Mouse (Mus musculus) embryonic facial prominence, embryonic 15.5 days (tissue): ENCODE results near the gene 4930402H24Rik. TPM values are rescaled to one million over a fixed set of nuclear protein-coding genes. Genes with fewer than 3 reads are reported as not detected.
A peak's percentile ranks its signal among the peaks of the same experiment; 100 is the strongest.

Source experiments
- ATAC-seq: fragments of 200-750 bp; cut with Nextera tagmentation; 2 replicates; pipeline ENCODE4 v1.8.0; 2017; ENCODE audit warnings: low read depth, moderate TSS enrichment; ENCODE audit not compliant: insufficient number of reproducible peaks, low FRiP score, low TSS enrichment
- H3K27ac ChIP-seq: fragments of 300-500 bp; sonication (generic); replicated peaks from 2 replicates; pipeline ENCODE4 v1.5.1; 2015; ENCODE audit warnings: mild to moderate bottlenecking, inconsistent platforms
- H3K27me3 ChIP-seq: fragments of 300-500 bp; sonication (generic); 2 replicates; pipeline ENCODE4 v1.6.1; 2015; ENCODE audit warnings: inconsistent platforms
- H3K36me3 ChIP-seq: fragments of 300-500 bp; sonication (generic); 2 replicates; pipeline ENCODE4 v1.6.1; 2015; ENCODE audit warnings: mild to moderate bottlenecking, inconsistent platforms
- H3K4me1 ChIP-seq: fragments of 300-500 bp; sonication (generic); 2 replicates; pipeline ENCODE4 v1.6.1; 2015; ENCODE audit warnings: inconsistent platforms
- H3K4me2 ChIP-seq: fragments of 300-500 bp; sonication (generic); replicated peaks from 2 replicates; pipeline ENCODE4 v1.6.1; 2015; ENCODE audit warnings: mild to moderate bottlenecking, inconsistent platforms
- H3K4me3 ChIP-seq: fragments of 300-500 bp; sonication (generic); replicated peaks from 2 replicates; pipeline ENCODE4 v1.5.1; 2015; ENCODE audit warnings: mild to moderate bottlenecking, inconsistent platforms
- H3K9ac ChIP-seq: fragments of 300-500 bp; sonication (generic); 2 replicates; pipeline ENCODE4 v1.6.1; 2015; ENCODE audit warnings: inconsistent platforms
- H3K9me3 ChIP-seq: fragments of 300-500 bp; sonication (generic); replicated peaks from 2 replicates; pipeline ENCODE4 v1.6.1; 2016; ENCODE audit warnings: inconsistent platforms
- WGBS: fragments of 180-500 bp; shearing (Covaris S2); methylation state at CpG from one replicate; pipeline ENCODE4 v1.1.7; 2015; 5-methylcytosine and 5-hydroxymethylcytosine counted together
- polyA plus RNA-seq: library from polyadenylated mRNA; unstranded; fragments of >200 nt; fragmentation: Nextera tagmentation; extraction: Ambion mirVana; gene quantifications from 2 replicates; pipeline ENCODE4 v1.2.1, GENCODE M21; 2015

The 4930402H24Rik gene
- polyA plus RNA-seq, 1 experiment from 2014 or later: 35.7 TPM

DNA sequence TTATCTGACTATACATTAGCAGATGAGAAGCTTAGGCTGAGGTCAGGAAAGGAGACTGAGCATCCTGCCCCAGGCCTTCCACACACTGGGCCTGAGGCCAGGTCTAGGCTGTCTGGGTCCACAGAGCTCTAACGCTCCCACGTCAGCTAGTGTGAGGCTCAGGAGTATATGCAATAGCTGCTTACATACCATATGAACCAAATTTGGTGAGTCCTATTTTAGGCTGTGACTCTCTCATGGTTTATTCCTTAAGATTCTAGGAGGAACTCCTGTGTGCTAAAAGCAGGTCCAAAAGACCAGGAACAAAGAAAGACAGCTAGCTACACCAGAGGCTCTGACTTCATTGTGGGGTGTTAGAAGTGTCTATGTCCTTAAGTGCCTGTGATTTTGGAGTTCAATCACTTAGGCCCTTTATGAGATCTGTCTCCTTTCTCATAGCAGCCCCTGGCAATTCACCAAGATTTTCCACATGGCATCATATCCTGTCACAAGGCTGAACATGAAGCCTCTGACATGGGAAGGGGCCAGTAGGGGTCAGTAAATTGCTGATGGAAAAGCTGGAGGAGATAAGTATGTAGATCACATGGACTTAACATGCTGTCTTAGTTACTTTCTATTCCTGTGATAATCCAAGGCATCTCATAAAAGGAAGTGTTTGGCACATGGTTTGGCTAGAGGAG, 177.2 kb downstream of the 4930402H24Rik start:
- ATAC-seq: no peak
- H3K9ac ChIP-seq: no peak overlapping the region
- WGBS: 95% methylated on average over 2 of the region's 2 CpGs
- no peaks in the 10 kb centered on the region for H3K27me3 ChIP-seq
- H3K4me2 ChIP-seq: no peak overlapping the region
- peaks cover 89% of the 10 kb centered on the region for H3K36me3 ChIP-seq
- no peak overlapping the region for H3K27ac ChIP-seq
- no peaks in the 10 kb centered on the region for H3K4me1 ChIP-seq
- H3K4me3 ChIP-seq: no peak overlapping the region
- no peaks in the 10 kb centered on the region for H3K9me3 ChIP-seq

DNA sequence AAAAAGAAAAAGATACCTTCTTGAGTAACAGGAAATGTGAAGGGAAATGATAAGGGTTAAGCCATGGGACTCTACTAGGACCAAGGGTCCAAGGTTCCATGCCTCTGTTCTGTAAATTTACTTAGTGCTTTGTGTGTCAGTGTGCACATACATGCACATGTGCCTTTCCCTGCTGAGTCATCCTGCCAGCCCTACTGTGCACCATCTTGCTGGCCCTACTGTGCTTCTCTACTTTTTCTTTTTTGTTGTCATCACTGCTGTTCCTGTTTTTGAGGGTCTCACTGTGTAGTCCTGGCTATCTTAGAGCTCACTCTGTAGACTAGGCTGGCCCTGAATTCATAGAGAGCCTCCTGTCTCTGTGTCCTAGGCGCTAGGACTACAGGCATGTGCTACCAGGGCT, 178.5 kb downstream of the 4930402H24Rik start:
- Histone ChIP-seq H3K9me3 (no peaks in the 10 kb centered on the region), H3K4me3 (no peak overlapping the region), H3K27ac (no peak overlapping the region), H3K27me3 (no peaks in the 10 kb centered on the region), H3K36me3 (peaks cover 91% of the 10 kb centered on the region), H3K4me1 (no peaks in the 10 kb centered on the region), H3K4me2 (no peak overlapping the region), H3K9ac (no peak overlapping the region)
- WGBS: 90% methylated on average over 1 of the region's 1 CpGs
- ATAC-seq: no peak

DNA sequence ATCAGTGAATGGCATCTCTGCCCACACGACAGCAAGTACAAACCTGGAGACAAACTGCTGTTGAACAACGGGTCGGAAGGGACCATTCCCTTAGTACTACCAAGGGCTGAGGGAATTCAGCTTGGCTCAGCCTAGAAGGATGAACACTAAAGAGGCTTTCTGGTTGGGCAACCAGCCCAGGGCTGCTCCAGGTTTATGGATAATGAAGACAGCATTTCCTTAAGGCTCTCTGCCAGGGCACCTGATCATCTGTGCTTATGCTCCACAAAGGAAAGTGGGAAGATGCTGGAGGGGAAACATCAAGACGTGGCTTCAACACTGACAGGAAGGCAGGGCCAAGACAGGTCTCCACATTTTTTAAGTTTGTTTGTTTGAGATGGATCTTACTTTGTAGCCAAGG, 181.8 kb downstream of the 4930402H24Rik start:
- no peak overlapping the region for H3K4me3 ChIP-seq
- no peak overlapping the region for H3K4me2 ChIP-seq
- H3K9me3 ChIP-seq: no peaks in the 10 kb centered on the region
- no peaks in the 10 kb centered on the region for H3K4me1 ChIP-seq
- H3K27ac ChIP-seq: no peak overlapping the region
- WGBS: 74% methylated on average over 4 of the region's 4 CpGs
- H3K9ac ChIP-seq: no peak overlapping the region
- ATAC-seq: no peak
- H3K36me3 ChIP-seq: peaks cover 72% of the 10 kb centered on the region
- no peaks in the 10 kb centered on the region for H3K27me3 ChIP-seq

DNA sequence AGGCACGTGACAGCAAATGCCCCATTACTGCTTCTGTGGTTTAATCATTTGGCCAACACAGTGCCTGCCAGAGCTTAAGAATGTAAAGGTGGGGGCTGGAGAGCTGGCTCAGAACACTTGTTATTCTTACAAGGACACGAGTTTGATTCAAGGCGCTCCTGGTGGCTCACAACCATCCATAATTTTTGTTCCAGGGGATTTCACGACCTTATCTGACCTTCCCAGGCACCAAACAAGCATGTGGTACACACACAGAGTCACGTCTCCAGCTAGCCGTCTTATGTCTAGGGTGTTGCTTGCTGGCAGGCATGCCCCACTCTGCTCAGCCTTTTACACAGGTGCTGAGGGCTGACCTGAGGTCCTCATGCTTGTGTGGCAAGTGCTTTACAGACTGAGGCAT, 188.3 kb downstream of the 4930402H24Rik start:
- WGBS: 71% methylated on average over 6 of the region's 6 CpGs
- Histone ChIP-seq H3K36me3 (peaks cover 39% of the 10 kb centered on the region), H3K27me3 (no peaks in the 10 kb centered on the region), H3K4me3 (no peak overlapping the region), H3K4me1 (no peaks in the 10 kb centered on the region), H3K9ac (no peak overlapping the region), H3K27ac (no peak overlapping the region), H3K9me3 (no peaks in the 10 kb centered on the region), H3K4me2 (no peak overlapping the region)
- no peak for ATAC-seq

DNA sequence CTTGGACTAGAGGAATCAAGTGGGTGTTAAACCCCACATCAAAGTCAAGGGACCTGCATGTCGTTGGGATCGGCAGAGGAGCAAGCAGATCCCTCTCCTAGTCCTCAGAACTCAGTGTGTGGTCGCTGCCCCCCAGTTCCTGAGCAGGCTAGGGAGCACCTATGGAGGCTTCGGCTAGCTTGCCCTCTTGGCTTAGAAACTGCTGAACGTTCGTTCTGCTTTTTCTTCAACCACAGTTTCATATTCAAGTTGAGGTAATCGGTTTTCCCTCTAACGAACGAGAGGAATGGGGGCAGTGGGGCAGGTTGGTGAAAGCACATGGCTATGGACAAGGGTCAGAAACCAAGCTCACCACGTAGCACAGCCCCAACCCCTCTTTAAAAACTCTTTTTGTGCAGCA, 199.1 kb downstream of the 4930402H24Rik start:
- Histone ChIP-seq H3K4me1 (peaks cover 10% of the 10 kb centered on the region; the same call in 1 of the 2 replicates), H3K27ac (no peak overlapping the region), H3K4me3 (no peak overlapping the region), H3K9ac (no peak overlapping the region), H3K9me3 (no peaks in the 10 kb centered on the region), H3K4me2 (no peak overlapping the region), H3K36me3 (peaks cover 38% of the 10 kb centered on the region), H3K27me3 (no peaks in the 10 kb centered on the region)
- ATAC-seq: no peak
- WGBS: 62% methylated on average over 10 of the region's 10 CpGs

DNA sequence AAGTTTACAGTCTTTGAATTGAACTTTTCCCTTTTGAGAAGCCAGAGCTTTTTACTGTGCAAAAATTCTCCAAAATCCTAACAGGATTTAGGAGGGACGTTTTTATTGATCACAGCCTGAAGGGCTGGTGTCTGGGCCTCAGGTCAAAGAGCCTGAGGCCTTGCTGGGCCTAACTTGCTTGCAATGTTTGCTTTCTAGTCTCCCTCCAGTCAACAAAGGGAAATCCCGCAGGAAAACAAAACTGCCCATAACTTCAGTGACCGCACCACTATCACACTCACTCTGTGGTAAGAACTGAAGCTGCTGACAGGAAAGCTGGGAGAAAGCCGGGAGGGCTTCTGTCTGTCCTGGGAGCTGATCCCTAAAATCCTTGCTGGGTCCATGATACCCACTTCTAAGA, 199.6 kb downstream of the 4930402H24Rik start:
- H3K36me3 ChIP-seq: peaks cover 33% of the 10 kb centered on the region
- H3K4me2 ChIP-seq: no peak overlapping the region
- H3K27ac ChIP-seq: no peak overlapping the region
- H3K4me1 ChIP-seq: peaks cover 10% of the 10 kb centered on the region; the same call in 1 of the 2 replicates
- no peak for ATAC-seq
- H3K4me3 ChIP-seq: no peak overlapping the region
- 67% methylated on average over 4 of the region's 4 CpGs for WGBS
- H3K9ac ChIP-seq: no peak overlapping the region
- no peaks in the 10 kb centered on the region for H3K27me3 ChIP-seq
- no peaks in the 10 kb centered on the region for H3K9me3 ChIP-seq

DNA sequence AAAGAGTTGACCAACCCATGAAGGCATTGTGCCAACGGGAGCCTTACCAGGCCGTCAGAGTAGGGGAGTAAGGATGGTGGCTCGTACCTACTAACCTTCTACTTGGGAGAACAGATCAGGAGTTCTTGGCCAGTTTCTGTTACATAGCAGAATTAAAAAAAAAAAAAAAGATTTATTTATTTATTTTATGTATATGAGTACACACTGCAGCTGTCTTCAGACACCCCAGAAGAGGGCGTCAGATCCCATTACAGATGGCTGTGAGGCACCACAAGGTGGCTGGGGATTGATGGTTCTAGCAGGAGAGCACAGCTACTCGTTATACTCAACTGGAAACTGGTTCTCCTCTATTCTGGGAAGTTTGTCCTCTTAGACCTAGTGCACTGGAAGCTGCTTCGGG, 201.0 kb downstream of the 4930402H24Rik start:
- ATAC-seq: no peak
- H3K4me1 ChIP-seq: peaks cover 10% of the 10 kb centered on the region; the same call in 1 of the 2 replicates
- H3K4me3 ChIP-seq: no peak overlapping the region
- H3K4me2 ChIP-seq: no peak overlapping the region
- H3K9me3 ChIP-seq: no peaks in the 10 kb centered on the region
- WGBS: 74% methylated on average over 6 of the region's 6 CpGs
- H3K27me3 ChIP-seq: 0 out of 2 replicates have a peak, but pooled peaks cover under 1% of the 10 kb centered on the region
- peak overlapping the region; percentile 71; the same call in 1 of the 2 replicates for H3K27ac ChIP-seq
- H3K36me3 ChIP-seq: peaks cover 19% of the 10 kb centered on the region
- no peak overlapping the region for H3K9ac ChIP-seq

DNA sequence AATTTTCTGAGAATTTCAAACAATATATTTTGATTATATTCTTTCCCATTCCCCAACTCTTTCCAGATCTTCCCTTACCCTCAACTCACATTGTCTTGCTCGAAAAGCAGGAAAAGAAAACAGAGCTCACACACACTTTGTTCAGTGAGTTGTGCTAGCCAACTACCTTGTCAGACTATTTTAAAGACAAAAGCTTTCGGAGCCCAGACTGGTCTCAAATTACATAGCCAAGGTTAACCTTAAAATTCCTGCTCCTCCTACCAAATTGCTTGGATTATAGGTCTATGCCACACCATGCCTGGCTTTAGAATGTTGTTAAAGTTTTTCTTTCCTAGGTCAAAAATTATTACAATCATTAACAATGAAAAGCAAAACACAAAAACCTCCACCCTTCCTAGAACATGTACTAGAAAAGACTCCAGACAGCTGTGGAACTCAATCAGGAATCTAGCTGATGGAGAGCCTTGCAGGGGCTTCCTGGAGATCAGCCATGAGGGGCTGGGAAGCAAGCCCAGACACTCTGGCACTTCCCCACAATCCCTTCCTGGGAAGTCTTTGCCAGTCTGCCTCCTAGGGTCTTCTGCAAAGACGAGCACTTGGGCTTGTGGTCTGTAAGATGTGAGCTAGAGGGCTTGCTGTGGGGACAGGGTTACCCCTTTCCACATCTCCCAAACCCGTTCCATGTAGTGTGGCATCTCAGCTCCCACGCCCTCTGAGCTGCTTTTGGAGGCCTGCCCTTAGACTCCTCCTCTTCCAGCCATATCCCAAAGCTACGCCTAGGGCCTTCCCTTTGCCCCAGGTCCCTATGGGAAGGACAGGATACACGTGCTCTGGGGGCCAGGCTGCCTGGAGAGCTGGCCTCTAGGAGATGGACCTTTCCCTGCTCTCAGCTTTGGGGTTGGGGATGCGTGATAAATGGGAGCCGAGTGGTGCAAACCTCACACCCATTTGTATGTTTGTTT, 201.9 kb downstream of the 4930402H24Rik start:
- ATAC-seq: peak; percentile 75; the same call in 1 of the 2 replicates
- no peak overlapping the region for H3K9ac ChIP-seq

DNA sequence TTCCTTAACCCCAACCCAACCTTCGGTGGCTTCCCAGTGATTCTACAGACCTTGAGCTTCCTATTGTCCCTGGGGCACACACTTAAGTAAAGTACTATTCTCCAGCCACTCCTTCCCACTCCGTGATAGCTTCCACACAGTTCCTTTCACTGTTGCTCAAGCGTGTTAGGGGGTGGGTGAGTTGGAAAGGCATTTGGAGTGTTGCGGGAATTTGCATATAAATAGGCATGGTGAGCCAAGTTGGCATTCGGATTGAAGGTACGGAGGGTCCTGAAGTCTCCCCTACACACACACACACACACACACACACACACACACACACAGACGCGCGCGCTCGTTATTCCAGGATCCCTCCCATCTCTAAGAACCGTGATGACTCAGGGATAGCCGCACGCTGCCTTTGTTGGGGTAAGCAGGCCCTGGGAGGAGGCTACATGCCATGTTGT, 208.4 kb downstream of the 4930402H24Rik start:
- Histone ChIP-seq H3K27ac (no peak overlapping the region), H3K9me3 (no peaks in the 10 kb centered on the region), H3K4me2 (peak overlapping the region; percentile 99), H3K27me3 (peaks cover 29% of the 10 kb centered on the region), H3K4me3 (peak overlapping the region; percentile 62), H3K9ac (peak overlapping the region; percentile 37), H3K4me1 (peaks cover 19% of the 10 kb centered on the region), H3K36me3 (no peaks in the 10 kb centered on the region)
- ATAC-seq: no peak
- 6% methylated on average over 14 of the region's 14 CpGs for WGBS

More for the DNA sequence above, 201.9 kb downstream of the 4930402H24Rik start:
- no peak overlapping the region for H3K4me3 ChIP-seq
- peaks cover 10% of the 10 kb centered on the region; the same call in 1 of the 2 replicates for H3K4me1 ChIP-seq
- H3K9me3 ChIP-seq: no peaks in the 10 kb centered on the region
- peak overlapping the region; percentile 71 for H3K27ac ChIP-seq
- 0 out of 2 replicates have a peak, but pooled peaks cover 4% of the 10 kb centered on the region for H3K27me3 ChIP-seq
- 55% methylated on average over 9 of the region's 9 CpGs for WGBS
- H3K4me2 ChIP-seq: no peak overlapping the region
- peaks cover 12% of the 10 kb centered on the region for H3K36me3 ChIP-seq

DNA sequence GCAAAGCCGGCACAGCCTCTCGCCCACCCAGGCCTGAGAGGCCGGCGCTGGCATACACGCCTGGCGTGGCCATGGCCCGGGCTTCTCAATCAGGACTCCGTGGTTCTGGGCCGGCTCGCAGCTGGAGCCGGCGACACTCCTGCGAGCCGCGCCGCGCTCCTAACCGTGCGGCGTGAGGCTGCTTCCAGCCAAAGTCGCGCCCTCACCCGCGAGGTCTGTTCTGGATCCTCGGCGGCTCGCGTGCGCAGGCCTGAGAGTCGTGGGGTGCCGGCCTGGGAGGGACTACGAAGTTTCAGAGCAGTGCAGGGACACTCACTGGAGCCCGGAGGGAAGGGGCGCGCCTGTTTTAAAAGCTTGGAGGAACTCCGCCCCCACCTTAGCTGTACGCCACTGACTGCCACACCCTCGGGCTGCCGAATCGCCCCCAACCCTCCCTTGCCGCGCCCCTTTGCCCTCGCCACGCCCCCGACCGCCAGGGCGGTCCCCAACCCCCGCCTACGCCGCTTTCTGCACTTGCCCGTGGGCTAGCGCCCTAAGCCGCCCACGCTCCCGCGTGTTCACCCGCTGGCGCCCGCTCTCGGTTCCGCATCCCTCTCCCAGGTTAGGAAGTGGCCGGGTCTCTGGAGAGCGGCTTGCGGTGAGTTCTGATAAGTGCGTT, 208.9 kb downstream of the 4930402H24Rik start, which contains the start of gene Slc4a11:
Gene Slc4a11 (minus strand): TSS at position 367 of the 658 bp plus-strand sequence.
- under 1% methylated on average over 65 of the region's 65 CpGs for WGBS
- H3K9ac ChIP-seq: peak within 1 kb of the TSS; percentile 37
- peak within 1 kb of the TSS; percentile 99 for H3K4me2 ChIP-seq
- H3K9me3 ChIP-seq: no peaks in the 10 kb centered on the region
- peaks cover 19% of the 10 kb centered on the region for H3K4me1 ChIP-seq
- H3K27ac ChIP-seq: no peak within 1 kb of the TSS
- no peaks in the 10 kb centered on the region for H3K36me3 ChIP-seq
- H3K4me3 ChIP-seq: peak within 1 kb of the TSS; percentile 62
- H3K27me3 ChIP-seq: peaks cover 29% of the 10 kb centered on the region
- peak; percentile 82 for ATAC-seq
